Mouse (Mus musculus): ENCODE measurements around the gene Dlx4. TPM values are rescaled to one million over a fixed set of nuclear protein-coding genes. Genes with fewer than 3 reads are reported as not detected.

Dlx4 gene
- polyA plus RNA-seq, 2 experiments, result 2.4 to 3.3 TPM

DNA sequence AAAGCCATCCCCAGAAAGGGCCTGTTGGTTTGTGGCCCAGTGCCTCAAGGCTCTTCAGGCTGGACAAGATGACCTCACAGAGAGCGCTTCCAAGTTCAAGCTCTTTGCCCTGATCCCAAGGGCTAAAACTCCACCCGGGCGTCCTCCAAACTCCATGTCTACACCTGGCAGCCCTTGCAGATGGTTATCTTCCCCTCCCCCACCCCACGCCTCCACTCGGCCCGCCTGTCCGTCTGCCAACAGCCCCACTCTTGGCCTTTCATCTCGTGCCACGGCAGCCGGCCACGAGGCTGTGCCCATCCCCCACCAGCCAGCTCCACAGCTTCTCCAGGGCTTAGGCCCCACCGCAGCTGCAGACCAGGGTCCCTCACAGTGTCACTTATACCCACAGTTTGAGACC is 33.2 kb upstream of the Dlx4 start:
- H3K4me2 ChIP-seq (replicated peaks; ENCODE audit: low read depth, low read length, severe bottlenecking), result no peak overlapping the region
- H3K4me1 ChIP-seq (ENCODE audit: control insufficient read depth, insufficient read depth, low read length), result peaks cover 21% of the 10 kb centered on the region
- ATAC-seq (ENCODE audit: low FRiP score, low read depth) (no peak), DNase-seq (ENCODE audit: low spot score) (no peak)
- H3K4me3 ChIP-seq (replicated peaks; ENCODE audit: low read length), result no peak overlapping the region
- no peak overlapping the region for H3K27ac ChIP-seq (replicated peaks; ENCODE audit: low read depth, low read length)
- WGBS, result 29% methylated on average over 12 of the region's 12 CpGs
- H3K9me3 ChIP-seq (ENCODE audit: control insufficient read depth, low read length), result no peaks in the 10 kb centered on the region
- no peaks in the 10 kb centered on the region for H3K36me3 ChIP-seq (ENCODE audit: control insufficient read depth, insufficient read depth, low read length)
- no peaks in the 10 kb centered on the region for H3K27me3 ChIP-seq (ENCODE audit: control insufficient read depth, insufficient read depth, low read length)
- H3K9ac ChIP-seq (ENCODE audit: low read depth, low read length, severe bottlenecking), result no peak overlapping the region
- TF ChIP-seq POLR2A (IDR thresholded peaks at IDR 0.05; ENCODE audit: borderline replicate concordance, extremely low read depth, insufficient read depth, insufficient read length), result no peak

DNA sequence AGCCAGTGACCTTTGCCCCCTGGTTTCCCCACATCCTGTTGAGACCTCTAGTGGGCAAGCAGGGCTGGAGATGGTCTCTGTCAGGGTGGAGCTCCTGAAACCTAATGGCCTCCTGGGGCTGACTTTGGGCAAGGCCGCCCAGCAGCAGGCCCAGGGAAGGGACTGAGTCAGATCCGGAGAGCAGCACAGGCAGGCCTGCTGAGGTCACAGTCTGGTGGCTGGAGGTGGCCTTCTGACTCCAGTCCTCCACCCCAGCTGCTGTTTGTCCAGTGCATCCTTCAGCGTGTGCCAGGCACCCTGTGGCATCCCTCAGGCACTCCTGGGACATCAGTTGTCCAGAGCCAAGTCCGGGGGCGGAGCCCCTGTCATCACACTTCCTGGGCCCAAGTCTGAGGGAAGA is 19.8 kb upstream of the Dlx4 start:
- Histone ChIP-seq H3K27ac (replicated peaks; ENCODE audit: low read depth, low read length) (no peak overlapping the region), H3K4me2 (replicated peaks; ENCODE audit: low read depth, low read length, severe bottlenecking) (no peak overlapping the region), H3K9me3 (ENCODE audit: control insufficient read depth, low read length) (no peaks in the 10 kb centered on the region), H3K9ac (ENCODE audit: low read depth, low read length, severe bottlenecking) (no peak overlapping the region), H3K36me3 (ENCODE audit: control insufficient read depth, insufficient read depth, low read length) (no peaks in the 10 kb centered on the region), H3K4me1 (ENCODE audit: control insufficient read depth, insufficient read depth, low read length) (no peaks in the 10 kb centered on the region), H3K4me3 (replicated peaks; ENCODE audit: low read length) (no peak overlapping the region), H3K27me3 (ENCODE audit: control insufficient read depth, insufficient read depth, low read length) (no peaks in the 10 kb centered on the region)
- no peak for ATAC-seq (ENCODE audit: low FRiP score, low read depth)
- no peak for DNase-seq (ENCODE audit: low spot score)
- 80% methylated on average over 5 of the region's 5 CpGs for WGBS
- TF ChIP-seq POLR2A (IDR thresholded peaks at IDR 0.05; ENCODE audit: borderline replicate concordance, extremely low read depth, insufficient read depth, insufficient read length), result no peak

DNA sequence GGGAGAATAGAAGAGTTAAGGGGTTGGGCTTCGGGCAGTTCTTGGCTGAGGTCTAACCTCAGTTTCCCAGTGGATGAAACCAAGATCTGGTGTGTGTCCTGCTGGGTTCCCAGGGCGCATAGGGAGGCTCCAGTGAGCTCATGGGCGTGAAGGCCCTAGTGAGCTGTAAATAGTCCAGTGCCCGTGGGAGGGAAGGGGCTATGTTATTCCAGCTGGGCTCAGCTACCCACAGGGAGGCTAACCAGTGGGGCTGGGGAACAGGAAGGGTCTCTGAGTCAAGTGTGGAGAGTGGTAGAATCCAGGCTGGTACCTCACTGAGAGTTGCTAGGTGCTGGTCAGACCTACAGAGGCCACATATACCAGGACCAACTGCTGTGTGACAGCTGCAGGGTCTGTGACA is 15.6 kb upstream of the Dlx4 start:
- ATAC-seq (ENCODE audit: low FRiP score, low read depth), result no peak
- no peak overlapping the region for H3K9ac ChIP-seq (ENCODE audit: low read depth, low read length, severe bottlenecking)
- H3K27me3 ChIP-seq (ENCODE audit: control insufficient read depth, insufficient read depth, low read length), result no peaks in the 10 kb centered on the region
- no peak overlapping the region for H3K27ac ChIP-seq (replicated peaks; ENCODE audit: low read depth, low read length)
- WGBS, result 75% methylated on average over 4 of the region's 4 CpGs
- no peaks in the 10 kb centered on the region for H3K4me1 ChIP-seq (ENCODE audit: control insufficient read depth, insufficient read depth, low read length)
- no peak overlapping the region for H3K4me3 ChIP-seq (replicated peaks; ENCODE audit: low read length)
- no peaks in the 10 kb centered on the region for H3K36me3 ChIP-seq (ENCODE audit: control insufficient read depth, insufficient read depth, low read length)
- TF ChIP-seq POLR2A (IDR thresholded peaks at IDR 0.05; ENCODE audit: borderline replicate concordance, extremely low read depth, insufficient read depth, insufficient read length), result no peak
- no peak for DNase-seq (ENCODE audit: low spot score)
- H3K4me2 ChIP-seq (replicated peaks; ENCODE audit: low read depth, low read length, severe bottlenecking), result no peak overlapping the region
- no peaks in the 10 kb centered on the region for H3K9me3 ChIP-seq (ENCODE audit: control insufficient read depth, low read length)

DNA sequence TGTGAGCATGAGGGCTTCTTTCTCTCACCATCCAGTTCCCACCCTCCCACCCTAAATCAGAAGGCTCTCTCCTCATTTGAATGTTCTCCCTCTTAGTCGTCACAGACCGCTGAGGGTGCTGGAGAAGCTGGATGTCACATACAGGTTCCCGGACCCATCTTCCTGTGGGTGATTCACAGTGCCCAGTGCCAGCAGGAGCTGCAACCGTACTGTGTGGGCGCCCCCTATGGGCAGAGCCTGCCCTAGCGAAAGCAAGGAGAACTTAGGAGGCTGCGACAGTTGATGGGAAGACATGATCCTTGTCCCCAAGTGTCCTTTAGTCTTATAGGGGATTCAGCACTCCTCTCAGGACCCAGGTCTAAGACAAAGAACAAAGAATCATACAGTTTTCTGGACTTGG is 14.6 kb upstream of the Dlx4 start:
- TF ChIP-seq POLR2A (IDR thresholded peaks at IDR 0.05; ENCODE audit: borderline replicate concordance, extremely low read depth, insufficient read depth, insufficient read length), result no peak
- no peak overlapping the region for H3K4me3 ChIP-seq (replicated peaks; ENCODE audit: low read length)
- no peak overlapping the region for H3K4me2 ChIP-seq (replicated peaks; ENCODE audit: low read depth, low read length, severe bottlenecking)
- no peaks in the 10 kb centered on the region for H3K9me3 ChIP-seq (ENCODE audit: control insufficient read depth, low read length)
- no peaks in the 10 kb centered on the region for H3K27me3 ChIP-seq (ENCODE audit: control insufficient read depth, insufficient read depth, low read length)
- H3K27ac ChIP-seq (replicated peaks; ENCODE audit: low read depth, low read length), result no peak overlapping the region
- DNase-seq (ENCODE audit: low spot score) (no peak), ATAC-seq (ENCODE audit: low FRiP score, low read depth) (no peak)
- no peaks in the 10 kb centered on the region for H3K36me3 ChIP-seq (ENCODE audit: control insufficient read depth, insufficient read depth, low read length)
- no peak overlapping the region for H3K9ac ChIP-seq (ENCODE audit: low read depth, low read length, severe bottlenecking)
- no peaks in the 10 kb centered on the region for H3K4me1 ChIP-seq (ENCODE audit: control insufficient read depth, insufficient read depth, low read length)
- whole genome bisulfite sequencing, result 40% methylated on average over 7 of the region's 7 CpGs

DNA sequence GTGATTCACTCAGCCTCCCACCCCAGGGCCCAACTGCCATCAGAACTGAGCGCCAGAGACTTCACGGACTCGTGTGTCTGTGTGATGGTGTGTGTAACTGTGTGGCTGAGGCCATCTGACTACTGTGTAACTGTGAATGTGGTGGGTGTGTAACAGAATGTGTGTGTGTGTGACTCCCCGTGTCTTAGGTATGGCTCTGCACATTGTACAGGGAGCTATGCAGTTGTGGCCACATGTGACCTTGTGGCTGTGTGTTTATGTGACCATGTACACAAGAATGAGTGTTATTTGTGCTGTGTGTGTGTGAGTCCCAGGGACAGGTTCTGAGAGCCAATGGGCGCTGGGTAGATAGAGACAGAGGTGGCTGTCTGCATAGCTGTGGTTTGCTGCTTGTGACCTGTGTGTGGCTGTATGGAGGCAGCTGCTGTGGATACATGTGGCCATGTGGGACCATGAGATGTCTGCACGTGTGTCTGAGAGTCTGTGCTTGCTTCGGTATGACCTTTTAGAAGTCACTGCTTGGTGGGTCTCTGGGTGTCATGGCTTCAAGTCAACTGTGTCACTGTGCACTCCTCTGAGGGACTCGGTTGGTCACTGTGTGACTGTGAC is 13.8 kb upstream of the Dlx4 start:
- H3K9me3 ChIP-seq (ENCODE audit: control insufficient read depth, low read length), result no peaks in the 10 kb centered on the region
- H3K27ac ChIP-seq (replicated peaks; ENCODE audit: low read depth, low read length), result no peak overlapping the region
- TF ChIP-seq POLR2A (IDR thresholded peaks at IDR 0.05; ENCODE audit: borderline replicate concordance, extremely low read depth, insufficient read depth, insufficient read length), result no peak
- H3K27me3 ChIP-seq (ENCODE audit: control insufficient read depth, insufficient read depth, low read length), result no peaks in the 10 kb centered on the region
- no peak overlapping the region for H3K4me2 ChIP-seq (replicated peaks; ENCODE audit: low read depth, low read length, severe bottlenecking)
- no peaks in the 10 kb centered on the region for H3K36me3 ChIP-seq (ENCODE audit: control insufficient read depth, insufficient read depth, low read length)
- no peak overlapping the region for H3K4me3 ChIP-seq (replicated peaks; ENCODE audit: low read length)
- no peak for ATAC-seq (ENCODE audit: low FRiP score, low read depth)
- WGBS, result 76% methylated on average over 8 of the region's 8 CpGs
- no peaks in the 10 kb centered on the region for H3K4me1 ChIP-seq (ENCODE audit: control insufficient read depth, insufficient read depth, low read length)
- H3K9ac ChIP-seq (ENCODE audit: low read depth, low read length, severe bottlenecking), result no peak overlapping the region
- DNase-seq (ENCODE audit: low spot score), result no peak

DNA sequence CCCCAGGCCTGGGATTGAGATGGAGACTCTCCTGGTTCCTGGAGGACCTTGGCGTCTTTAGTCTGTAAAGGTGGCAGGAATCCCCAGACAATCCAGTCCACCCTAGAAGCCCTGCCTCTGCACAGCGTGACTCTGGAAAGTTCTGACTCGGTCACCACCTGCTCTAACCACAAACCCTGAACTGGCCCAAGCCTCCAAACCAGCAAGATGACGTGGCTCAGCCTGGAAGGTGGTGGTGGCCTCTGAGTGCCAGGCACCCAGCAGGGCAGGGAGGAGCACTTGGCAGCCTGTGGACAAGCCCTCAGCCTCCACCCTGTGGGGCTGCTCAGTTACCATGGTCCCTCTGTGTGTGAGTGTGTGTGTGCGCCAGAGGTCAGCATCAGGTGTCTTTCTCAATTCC is 11.8 kb upstream of the Dlx4 start:
- Histone ChIP-seq H3K27ac (replicated peaks; ENCODE audit: low read depth, low read length) (no peak overlapping the region), H3K9me3 (ENCODE audit: control insufficient read depth, low read length) (no peaks in the 10 kb centered on the region), H3K4me2 (replicated peaks; ENCODE audit: low read depth, low read length, severe bottlenecking) (no peak overlapping the region), H3K27me3 (ENCODE audit: control insufficient read depth, insufficient read depth, low read length) (peaks cover 3% of the 10 kb centered on the region; the same call in 1 of the 2 replicates), H3K36me3 (ENCODE audit: control insufficient read depth, insufficient read depth, low read length) (no peaks in the 10 kb centered on the region), H3K9ac (ENCODE audit: low read depth, low read length, severe bottlenecking) (no peak overlapping the region), H3K4me1 (ENCODE audit: control insufficient read depth, insufficient read depth, low read length) (no peaks in the 10 kb centered on the region), H3K4me3 (replicated peaks; ENCODE audit: low read length) (no peak overlapping the region)
- no peak for ATAC-seq (ENCODE audit: low FRiP score, low read depth)
- DNase-seq (ENCODE audit: low spot score), result no peak
- no peak for TF ChIP-seq POLR2A (IDR thresholded peaks at IDR 0.05; ENCODE audit: borderline replicate concordance, extremely low read depth, insufficient read depth, insufficient read length)
- WGBS, result 72% methylated on average over 5 of the region's 5 CpGs
